Mouse (Mus musculus) CD4-positive helper T cell, adult 2 months (primary cell): ENCODE data around the gene Taar7b.

Source experiments
- DNase-seq: peaks from one replicate; pipeline ENCODE4 v3.0.0-alpha.2; 2012; ENCODE audit warnings: low read depth, missing footprints, low spot score

Gene Taar7b

DNA sequence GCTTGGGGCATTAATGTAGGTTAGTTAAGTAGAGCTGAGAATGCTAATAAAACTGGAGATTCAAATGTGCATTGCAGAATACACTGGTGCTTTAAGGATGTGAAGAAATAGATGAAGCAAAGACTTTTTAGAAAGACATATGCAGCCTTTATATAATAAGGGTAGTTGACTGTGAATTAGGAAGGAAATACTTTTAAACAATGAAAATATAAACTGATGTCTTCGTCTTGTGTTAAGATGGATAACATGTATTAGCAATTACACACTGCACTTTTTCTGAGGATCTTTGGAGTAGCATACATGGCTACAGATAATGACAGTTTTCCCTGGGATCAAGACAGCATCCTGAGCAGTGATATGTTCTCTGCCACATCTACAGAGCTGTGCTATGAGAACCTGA, at the start of gene Taar7b:
Gene Taar7b (plus strand): TSS at position 301 of the 400 bp plus-strand sequence.
- no peak for DNase-seq

- no peak for DNase-seq
These were observed 48.0 kb upstream of the Taar7b start for GRCm38 (mm10) chr10:23951714-23952113.

DNA sequence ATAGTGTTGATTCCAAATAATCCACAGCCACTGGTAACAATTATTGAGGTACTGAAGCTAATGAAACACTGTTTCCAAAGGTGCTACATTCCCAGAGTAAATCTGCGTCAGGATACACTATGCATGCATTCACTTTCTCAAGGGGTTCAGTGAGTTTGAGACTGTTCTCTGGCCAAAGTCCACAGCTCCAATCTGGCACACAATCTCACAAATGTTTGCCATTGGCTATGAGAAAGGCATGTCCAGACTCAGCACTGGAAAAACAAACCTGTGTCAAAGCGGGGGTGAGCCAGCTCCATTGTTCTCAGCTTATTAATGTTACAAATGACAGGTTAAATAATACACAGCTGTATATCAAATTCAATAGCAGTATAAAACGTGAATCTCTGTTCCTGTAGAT, 40.7 kb upstream of the Taar7b start:
- DNase-seq: no peak

DNA sequence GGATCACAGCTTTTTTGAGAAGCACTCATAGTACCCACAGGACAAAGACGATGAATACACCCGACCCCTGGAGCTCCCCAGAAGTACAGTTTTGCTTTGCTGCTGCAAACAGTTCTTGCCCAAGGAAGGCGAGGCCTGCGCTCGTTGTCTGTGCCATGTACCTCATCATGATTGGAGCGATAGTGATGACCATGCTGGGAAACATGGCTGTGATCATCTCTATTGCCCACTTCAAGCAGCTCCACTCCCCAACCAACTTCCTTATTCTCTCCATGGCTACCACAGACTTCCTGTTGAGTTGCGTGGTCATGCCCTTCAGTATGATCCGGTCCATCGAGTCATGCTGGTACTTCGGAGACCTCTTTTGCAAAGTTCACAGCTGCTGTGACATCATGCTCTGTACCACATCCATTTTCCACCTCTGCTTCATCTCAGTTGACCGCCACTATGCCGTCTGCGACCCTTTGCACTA, 39.3 kb upstream of the Taar7b start, which contains the start of gene Taar4:
Gene Taar4 (plus strand): TSS at position 51 of the 472 bp plus-strand sequence.
- no peak for DNase-seq

GRCm38 (mm10) chr10:23963444-23963843, 36.3 kb upstream of the Taar7b start:
- DNase-seq: no peak

DNA sequence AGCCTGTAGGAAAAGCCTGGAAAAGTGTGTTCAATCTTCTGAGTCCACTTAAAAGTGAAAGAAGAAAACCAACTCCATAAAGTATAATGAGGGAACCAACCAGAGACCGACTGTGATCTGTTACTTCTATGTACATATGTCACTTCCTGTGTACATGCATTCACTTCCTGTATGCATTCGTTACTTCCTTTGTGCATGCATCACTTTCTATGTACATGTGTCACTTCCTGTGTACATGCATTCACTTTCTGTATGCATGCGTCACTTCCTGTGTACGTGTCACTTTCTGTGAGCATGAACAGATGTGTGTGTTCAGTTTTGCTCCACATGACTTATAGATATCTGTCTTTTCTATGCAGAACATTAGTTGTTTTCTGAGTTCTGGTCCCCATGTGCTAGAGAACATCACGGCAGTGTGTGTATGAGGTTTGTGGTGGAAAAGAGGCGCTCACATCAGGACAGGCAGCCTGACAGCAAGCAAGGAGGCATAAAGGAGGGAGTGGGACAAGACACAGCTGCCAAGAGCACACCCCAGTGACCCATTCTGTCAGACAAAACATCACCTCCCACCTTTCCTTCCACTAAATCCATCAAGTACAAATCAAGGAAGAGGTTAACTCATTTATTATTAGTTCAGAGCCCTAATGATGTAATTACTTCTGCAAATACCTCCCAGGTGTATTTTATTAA, 34.7 kb upstream of the Taar7b start:
- DNase-seq: peak; percentile 2

- no peak for DNase-seq
These were observed 29.0 kb upstream of the Taar7b start, which contains the start of gene Taar5 for GRCm38 (mm10) chr10:23970656-23971165. Taar5 (plus strand) TSS chr10:23970706.

DNA sequence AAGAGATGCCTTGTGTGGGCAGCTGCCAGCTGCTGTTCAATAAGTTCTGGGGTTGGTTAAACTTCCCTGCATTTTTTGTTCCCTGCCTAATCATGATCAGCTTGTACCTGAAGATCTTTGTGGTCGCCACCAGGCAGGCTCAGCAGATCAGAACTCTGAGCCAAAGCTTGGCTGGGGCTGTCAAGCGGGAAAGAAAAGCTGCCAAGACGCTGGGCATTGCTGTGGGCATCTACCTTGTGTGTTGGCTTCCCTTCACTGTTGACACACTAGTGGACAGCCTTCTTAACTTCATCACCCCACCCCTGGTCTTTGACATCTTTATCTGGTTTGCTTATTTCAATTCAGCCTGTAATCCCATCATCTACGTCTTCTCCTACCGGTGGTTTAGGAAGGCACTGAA, 28.5 kb upstream of the Taar7b start:
- no peak for DNase-seq

DNA sequence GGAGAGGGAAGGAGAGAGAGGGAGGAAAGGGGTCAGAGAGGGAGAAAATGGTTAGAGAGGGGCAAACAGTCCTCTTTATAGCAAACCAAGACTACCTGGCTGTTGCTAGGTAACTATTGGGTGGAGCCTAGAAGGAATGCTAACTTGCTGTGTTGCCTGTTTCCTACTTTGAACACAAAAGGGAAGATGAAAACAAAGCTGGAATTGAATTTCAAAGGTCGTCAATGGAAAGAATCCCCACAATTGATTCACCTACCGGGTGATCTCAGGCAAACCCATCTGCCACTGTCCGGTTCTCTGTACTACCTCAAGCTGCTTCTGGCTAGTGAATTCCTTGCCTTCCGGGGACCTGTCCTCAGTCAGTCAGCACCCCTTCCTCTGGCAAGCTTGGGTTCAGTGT, 21.8 kb upstream of the Taar7b start:
- DNase-seq: no peak

- peak; percentile 10 for DNase-seq
These were observed 20.6 kb upstream of the Taar7b start for GRCm38 (mm10) chr10:23978901-23979705.

DNA sequence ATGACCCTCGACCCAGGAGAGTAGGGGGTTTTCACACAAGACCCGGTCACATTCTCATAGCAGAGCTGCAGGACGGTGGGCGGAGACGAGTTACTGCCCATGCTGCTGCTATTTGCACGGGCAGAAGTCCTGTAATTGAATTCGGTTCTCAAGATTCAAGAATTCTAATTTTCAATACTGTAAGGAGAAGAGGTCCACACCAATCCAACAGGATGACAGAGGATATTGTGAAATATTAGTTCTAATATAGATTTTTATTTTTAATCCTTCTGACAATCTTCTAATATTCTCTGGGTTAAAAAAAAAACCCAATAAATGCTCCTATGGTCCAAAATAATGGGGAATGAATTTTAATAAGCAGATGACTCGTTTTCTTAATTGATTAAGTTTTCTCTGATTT, 14.2 kb upstream of the Taar7b start, which contains the start of gene Taar6:
Gene Taar6 (minus strand): TSS at position 101 of the 400 bp plus-strand sequence.
- no peak for DNase-seq

GRCm38 (mm10) chr10:23986419-23986818, 13.3 kb upstream of the Taar7b start:
- DNase-seq: no peak

- DNase-seq: no peak
These were observed 6.4 kb upstream of the Taar7b start, which contains the start of gene Taar7a for GRCm38 (mm10) chr10:23993381-23993780. Taar7a (minus strand) TSS chr10:23993481.

GRCm38 (mm10) chr10:24006442-24006841, 6.7 kb downstream of the Taar7b start:
- DNase-seq: no peak

GRCm38 (mm10) chr10:24007034-24007433, 7.3 kb downstream of the Taar7b start:
- DNase-seq: no peak

DNA sequence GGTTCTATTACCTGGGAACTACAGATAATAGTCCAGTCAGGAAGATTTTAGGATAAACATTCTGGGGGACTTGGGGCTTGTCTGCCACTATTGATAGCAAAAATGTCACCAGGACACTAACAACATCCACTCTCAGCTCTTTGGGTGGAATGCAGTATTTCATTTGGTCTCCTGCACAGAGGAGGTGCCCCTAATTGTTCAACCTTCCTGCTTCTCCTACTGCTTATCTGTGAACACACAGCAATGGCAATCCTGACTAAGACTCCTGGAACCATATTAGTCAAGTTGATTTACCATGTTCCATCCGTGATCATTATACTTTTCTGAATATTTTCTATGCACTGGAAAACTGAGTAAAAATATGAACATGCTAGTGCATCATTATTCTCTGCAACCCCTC, 8.4 kb downstream of the Taar7b start:
- no peak for DNase-seq

GRCm38 (mm10) chr10:24026922-24027321, 27.2 kb downstream of the Taar7b start, which contains the start of gene Taar7d:
Taar7d (plus strand) TSS chr10:24027222.
- no peak for DNase-seq

DNA sequence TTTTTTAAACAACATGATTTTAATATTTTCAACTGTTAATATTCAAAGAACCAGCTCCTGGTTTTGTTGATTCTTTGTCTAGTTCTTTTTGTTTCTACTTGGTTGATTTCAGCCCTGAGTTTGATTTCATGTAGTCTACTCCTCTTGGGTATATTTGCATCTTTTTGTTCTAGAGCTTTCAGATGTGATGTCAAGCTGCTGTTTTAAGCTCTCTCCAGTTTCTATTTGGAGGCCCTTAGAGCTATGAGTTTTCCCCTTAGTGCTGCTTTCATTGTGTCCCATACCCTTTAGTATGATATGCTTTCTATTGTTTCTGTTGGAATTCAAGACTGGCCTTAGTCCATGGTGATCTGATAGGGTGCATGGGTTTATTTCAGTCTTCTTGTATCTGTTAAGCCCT, 31.6 kb downstream of the Taar7b start:
- no peak for DNase-seq

GRCm38 (mm10) chr10:24037314-24037713, 37.6 kb downstream of the Taar7b start, which contains the start of gene Taar7e:
Taar7e (plus strand) TSS chr10:24037614.
- no peak for DNase-seq

DNA sequence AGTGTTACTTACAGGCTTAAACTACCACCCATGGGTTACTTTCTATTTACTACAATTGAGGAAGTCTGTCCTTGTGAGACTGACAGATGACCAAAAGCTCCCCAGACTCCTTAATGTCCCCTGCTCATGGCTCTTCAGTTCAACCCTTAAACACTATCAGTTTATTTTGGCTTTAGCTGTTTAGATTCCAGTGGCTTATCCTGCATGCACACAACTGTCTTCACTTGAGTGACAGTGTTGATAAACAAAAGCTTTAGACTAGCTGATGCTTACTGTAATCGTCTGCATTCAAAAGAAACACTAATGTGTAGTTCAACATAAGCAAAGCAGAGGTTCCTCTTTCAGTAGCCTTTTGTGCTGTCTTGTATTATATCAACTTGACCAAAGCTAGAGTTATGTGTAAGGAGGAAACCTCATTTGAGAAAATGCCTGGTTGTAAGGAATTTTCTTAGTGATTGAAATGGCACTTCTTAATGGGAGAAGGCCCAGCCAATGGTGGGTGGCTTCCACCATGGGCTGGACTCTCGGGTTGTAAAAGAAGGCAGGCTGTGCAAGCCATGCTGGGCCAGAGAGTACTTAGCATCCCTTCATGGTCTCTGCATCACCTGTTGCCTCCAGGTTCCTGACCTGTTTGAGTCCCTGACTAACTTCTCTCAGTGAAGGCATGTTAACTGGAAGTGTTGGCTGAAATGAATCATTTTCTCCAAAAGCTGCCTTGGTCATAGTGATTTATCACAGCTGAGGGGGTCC, 40.6 kb downstream of the Taar7b start:
- no peak for DNase-seq

GRCm38 (mm10) chr10:24049210-24049609, 49.5 kb downstream of the Taar7b start, which contains the start of gene Taar7f:
Taar7f (plus strand) TSS chr10:24049510.
- DNase-seq: no peak
